Mouse (Mus musculus) spleen, adult 2 months (tissue): ENCODE measurements around the gene Skiv2l.

Experiments used
- CTCF ChIP-seq: fragments of 200-500 bp; IDR thresholded peaks from 2 replicates; pipeline ENCODE4 v1.5.1; 2011; ENCODE audit warnings: mild to moderate bottlenecking, inconsistent platforms; ENCODE audit not compliant: insufficient read depth, insufficient read length, insufficient replicate concordance; ENCODE audit errors: extremely low read depth
- POLR2A ChIP-seq: fragments of 200-500 bp; IDR thresholded peaks from 2 replicates; pipeline ENCODE4 v1.6.1; 2011; ENCODE audit warnings: low read depth, low read length, inconsistent platforms

DNA sequence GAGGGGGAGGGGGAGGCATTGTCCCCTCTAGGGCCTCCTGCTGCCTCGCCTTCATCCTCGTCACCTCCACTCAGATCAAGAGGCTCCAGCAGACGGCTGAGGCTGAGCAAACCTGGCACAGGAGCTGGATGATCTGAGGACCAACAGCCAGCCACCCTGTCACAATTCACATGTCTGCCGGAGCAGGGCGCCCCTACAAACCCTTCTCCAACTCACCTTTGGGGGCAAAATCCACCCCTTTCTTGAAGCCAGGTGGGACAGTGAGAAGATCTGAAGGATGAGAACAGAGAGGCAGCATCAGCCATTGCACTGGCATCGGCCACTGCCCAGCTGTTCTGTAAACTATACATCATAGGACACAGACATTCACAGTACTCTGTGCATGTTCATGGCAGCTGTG lies 2.8 kb downstream of the Skiv2l start:
- TF ChIP-seq CTCF, result no peak
- TF ChIP-seq POLR2A, result no peak
